Mouse (Mus musculus) cerebellum, adult 2 months (tissue): ENCODE data around the gene Gm28053. TPM values are rescaled to one million over a fixed set of nuclear protein-coding genes. Genes with fewer than 3 reads are reported as not detected.

ENCODE experiments used
- DNase-seq, 2 experiments: peaks; one replicate each; pipeline ENCODE4 v3.0.0; 2021
- H3K27ac ChIP-seq: fragments of 200-500 bp; 2 replicates; pipeline ENCODE4 v1.5.1; 2012; ENCODE audit warnings: low read length, control low read depth, inconsistent platforms; ENCODE audit not compliant: insufficient read depth
- H3K27me3 ChIP-seq: fragments of 200-500 bp; 2 replicates; pipeline ENCODE4 v1.6.1; 2012; ENCODE audit warnings: inconsistent platforms, mild to moderate bottlenecking, low read length, moderate library complexity; ENCODE audit not compliant: control insufficient read depth, insufficient read depth
- H3K4me1 ChIP-seq: fragments of 200-500 bp; 2 replicates; pipeline ENCODE4 v1.6.1; 2011; ENCODE audit warnings: low read length; ENCODE audit not compliant: control insufficient read depth, insufficient read depth
- H3K4me3 ChIP-seq: fragments of 200-500 bp; replicated peaks from 2 replicates; pipeline ENCODE3; 2011; ENCODE audit warnings: mild to moderate bottlenecking, low read depth, low read length, control low read depth; ENCODE audit not compliant: insufficient read depth
- CTCF ChIP-seq: fragments of 200-500 bp; IDR thresholded peaks from 2 replicates; pipeline ENCODE4 v1.5.1; 2011; ENCODE audit warnings: low read depth, mild to moderate bottlenecking, control low read depth, low read length, moderate library complexity, borderline replicate concordance; ENCODE audit not compliant: insufficient read depth
- POLR2A ChIP-seq: fragments of 200-500 bp; IDR thresholded peaks from 2 replicates; pipeline ENCODE4 v1.6.1; 2011; ENCODE audit warnings: low read length, control low read depth, borderline replicate concordance; ENCODE audit not compliant: insufficient read depth
- WGBS: fragments of 180-500 bp; shearing (Covaris S2); methylation state at CpG from one replicate; pipeline ENCODE4 v1.1.7; 2018; 5-methylcytosine and 5-hydroxymethylcytosine counted together
- polyA plus RNA-seq: library from polyadenylated mRNA; depleted of rRNA; stranded (reverse); fragments of >200 nt; gene quantifications from 2 replicates; pipeline ENCODE4 v1.2.3, GENCODE M21; 2012

Gm28053 gene
- polyA plus RNA-seq, 1 experiment, result 0.93 TPM

DNA sequence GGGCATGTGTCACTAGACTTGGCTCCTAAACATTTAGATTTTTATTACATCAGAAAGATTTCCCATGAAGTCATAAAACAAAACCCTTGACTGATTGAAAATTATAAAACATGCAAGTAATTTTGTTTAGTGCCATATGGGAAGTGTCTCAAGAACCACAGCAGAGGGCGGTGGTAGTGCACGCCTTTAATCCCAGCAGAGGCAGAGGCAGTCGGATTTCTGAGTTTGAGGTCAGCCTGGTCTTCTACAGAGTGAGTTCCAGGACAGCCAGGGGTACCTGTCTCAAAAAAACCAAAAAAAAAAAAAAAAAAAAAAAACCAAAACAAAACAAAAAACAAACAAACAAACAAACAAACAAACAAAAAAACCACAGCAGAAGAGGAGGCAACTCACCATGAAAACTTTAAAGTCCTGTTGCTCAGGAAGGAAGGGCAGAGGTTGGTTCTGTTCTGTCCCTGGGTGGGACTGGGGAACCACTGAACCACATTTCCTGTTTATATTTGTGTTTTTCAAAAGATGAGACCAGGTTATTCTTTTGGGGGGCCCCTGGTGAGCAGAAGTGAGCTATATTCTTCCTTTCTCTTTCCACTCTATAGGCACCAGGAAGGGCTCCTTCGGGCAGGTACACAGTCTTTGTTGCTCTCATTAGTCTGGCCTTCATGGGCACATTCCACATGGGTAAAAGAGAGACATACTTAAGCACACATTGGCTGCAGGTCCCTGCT is 21.4 kb upstream of the Gm28053 start:
- no peaks in the 10 kb centered on the region; the same call in 1 of the 2 replicates for H3K27me3 ChIP-seq
- no peak for TF ChIP-seq CTCF
- no peak for TF ChIP-seq POLR2A
- no peaks in the 10 kb centered on the region for H3K4me1 ChIP-seq
- H3K4me3 ChIP-seq, result no peak overlapping the region
- DNase-seq, result no peak
- 85% methylated on average over 4 of the region's 4 CpGs for WGBS
- H3K27ac ChIP-seq, result no peak overlapping the region

DNA sequence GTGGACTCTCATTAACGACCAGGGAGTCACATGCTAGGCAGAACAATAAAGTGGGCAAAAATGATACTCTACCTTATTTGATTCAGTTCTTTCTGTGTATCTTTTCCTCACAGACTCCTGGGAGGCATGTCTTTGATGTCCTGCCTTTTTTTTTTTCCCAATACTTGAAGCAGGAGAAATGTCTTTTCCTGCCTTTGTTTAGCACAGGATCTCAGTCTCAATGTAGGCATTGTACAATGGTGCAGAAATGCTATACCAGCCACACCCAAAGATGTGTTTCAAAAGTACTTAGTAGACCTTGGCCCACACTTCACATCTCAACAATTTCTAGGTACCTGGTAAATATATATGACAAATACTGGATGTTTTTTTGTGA is 20.9 kb upstream of the Gm28053 start:
- no peak for DNase-seq
- Histone ChIP-seq H3K27me3 (no peaks in the 10 kb centered on the region; the same call in 1 of the 2 replicates), H3K4me1 (no peaks in the 10 kb centered on the region), H3K27ac (no peak overlapping the region), H3K4me3 (no peak overlapping the region)
- WGBS, result 58% methylated on average over 1 of the region's 1 CpGs
- TF ChIP-seq POLR2A (no peak), CTCF (no peak)

DNA sequence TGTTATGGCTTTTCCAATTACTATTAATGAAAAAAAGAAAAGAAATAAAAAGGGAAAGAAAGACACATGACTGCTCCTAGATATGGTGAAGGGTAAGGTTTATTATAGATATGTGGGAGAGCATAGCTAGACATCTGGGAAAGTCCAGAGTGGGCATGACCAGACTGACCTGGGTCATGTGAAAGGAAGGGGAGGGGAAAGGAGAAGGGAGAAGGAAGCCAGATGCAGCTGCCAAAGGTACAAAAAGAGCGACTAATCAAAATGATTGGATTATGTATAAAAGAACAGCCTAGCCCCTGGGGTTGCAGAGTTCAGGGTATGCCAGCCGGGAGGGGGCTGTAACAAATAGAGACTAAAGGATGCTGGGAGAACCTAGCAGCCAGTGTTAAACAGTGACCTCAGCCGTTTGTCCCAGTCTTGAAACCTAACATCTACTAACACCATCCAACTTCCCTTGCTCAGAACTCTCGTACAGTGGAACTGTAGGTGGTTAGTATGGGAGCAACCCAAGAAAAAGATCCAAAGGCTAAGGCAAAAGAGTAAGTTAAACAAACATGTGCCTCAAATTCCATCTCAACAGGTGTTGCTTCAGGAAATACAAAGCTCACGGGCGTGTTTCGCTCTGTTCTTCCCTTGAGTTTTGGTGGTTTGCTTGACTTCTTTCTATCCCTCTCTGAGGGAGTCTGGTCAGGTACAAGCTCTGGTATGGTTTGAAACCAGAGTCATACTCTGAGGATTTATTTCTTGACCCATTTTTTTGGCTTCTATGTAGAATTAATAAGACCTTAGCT is 20.1 kb upstream of the Gm28053 start:
- no peak for DNase-seq
- 78% methylated on average over 7 of the region's 7 CpGs for WGBS
- Histone ChIP-seq H3K4me1 (no peaks in the 10 kb centered on the region), H3K4me3 (no peak overlapping the region), H3K27ac (no peak overlapping the region), H3K27me3 (no peaks in the 10 kb centered on the region; the same call in 1 of the 2 replicates)
- no peak for TF ChIP-seq POLR2A
- TF ChIP-seq CTCF, result no peak

DNA sequence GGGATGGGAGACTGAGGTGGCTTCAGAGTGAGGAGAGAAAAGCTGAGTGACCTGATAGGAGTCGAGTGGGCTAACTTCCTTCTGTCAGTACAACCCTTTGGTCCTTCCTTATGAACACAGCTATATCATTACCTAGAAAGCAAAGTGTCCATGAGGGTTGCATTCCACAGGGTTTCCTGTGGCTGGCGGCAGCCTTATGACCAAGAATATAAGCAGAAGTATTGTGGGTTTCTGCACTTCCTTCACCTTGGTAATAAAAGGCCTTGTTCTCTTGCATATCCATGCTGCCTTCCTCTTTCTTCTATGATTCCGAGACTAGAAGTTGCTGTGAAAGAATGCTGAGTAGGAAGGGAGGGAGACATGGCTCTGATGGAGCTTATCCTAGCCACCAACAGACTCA is 19.5 kb upstream of the Gm28053 start:
- no peaks in the 10 kb centered on the region; the same call in 1 of the 2 replicates for H3K27me3 ChIP-seq
- WGBS, result 83% methylated on average over 3 of the region's 3 CpGs

DNA sequence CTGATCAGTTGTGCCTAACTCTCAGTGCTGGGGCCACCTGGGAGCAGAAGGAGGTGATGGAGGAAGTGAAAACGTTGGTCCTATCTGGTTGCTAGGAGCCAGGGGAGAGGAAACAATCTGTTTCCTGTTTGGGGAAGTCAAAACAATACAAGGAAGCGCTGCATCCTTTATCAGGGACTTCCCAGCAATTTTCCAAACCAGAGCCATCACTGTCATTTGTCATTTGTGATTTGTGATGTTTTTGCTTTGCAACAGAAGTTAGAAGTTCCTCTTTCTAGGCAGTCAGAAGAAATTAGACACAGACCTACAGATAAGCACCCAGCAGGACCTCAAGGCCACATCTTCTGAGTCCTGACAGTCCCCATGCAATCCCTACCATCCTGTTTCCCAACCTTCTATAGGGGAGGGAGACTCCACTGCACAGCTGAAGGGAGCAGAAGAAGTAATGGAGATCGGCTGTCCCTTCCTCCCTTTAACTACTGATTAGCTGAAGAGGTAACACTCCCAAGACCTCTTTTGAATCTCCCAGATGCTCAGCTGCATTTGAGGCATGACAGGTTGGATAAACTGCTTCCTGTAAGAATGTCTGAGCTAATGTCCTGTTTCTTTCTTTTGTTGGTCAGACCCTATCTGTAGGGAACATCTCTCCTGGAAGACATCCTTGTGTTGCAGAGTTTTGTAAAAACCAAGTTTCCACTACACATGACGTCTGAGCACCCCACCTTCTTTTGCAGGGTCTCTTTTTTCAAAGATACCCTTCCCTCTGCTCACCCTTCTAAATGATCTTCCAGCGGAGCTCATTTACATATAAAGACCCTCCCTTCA is 17.9 kb upstream of the Gm28053 start:
- Histone ChIP-seq H3K27ac (no peak overlapping the region), H3K4me3 (no peak overlapping the region), H3K4me1 (no peaks in the 10 kb centered on the region), H3K27me3 (no peaks in the 10 kb centered on the region; the same call in 1 of the 2 replicates)
- DNase-seq, result no peak
- TF ChIP-seq POLR2A (no peak), CTCF (no peak)
- WGBS, result 58% methylated on average over 5 of the region's 5 CpGs

More for the DNA sequence above, 19.5 kb upstream of the Gm28053 start:
- H3K4me3 ChIP-seq, result no peak overlapping the region
- H3K4me1 ChIP-seq, result no peaks in the 10 kb centered on the region
- no peak for TF ChIP-seq POLR2A
- no peak for TF ChIP-seq CTCF
- H3K27ac ChIP-seq, result no peak overlapping the region
- no peak for DNase-seq

DNA sequence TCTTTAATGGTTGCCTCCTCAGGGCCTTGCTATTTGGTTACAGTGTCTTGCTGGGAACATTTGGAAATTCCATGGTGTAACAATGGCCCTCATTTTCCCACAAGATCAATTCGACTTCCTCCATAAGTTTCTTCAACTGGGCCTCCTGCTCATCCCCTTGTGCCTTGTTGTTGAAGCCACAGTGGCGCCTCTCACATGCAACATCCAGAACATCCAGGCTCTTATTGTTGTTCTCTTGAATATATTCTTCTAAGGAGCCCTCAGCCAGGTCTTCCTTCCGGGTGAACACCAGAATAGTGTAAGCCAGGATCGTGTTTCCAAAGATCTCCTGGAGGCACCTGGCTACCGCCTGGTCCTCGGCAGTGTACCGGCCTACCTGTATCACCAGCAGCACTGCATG is 16.3 kb upstream of the Gm28053 start:
- TF ChIP-seq POLR2A (no peak), CTCF (no peak)
- no peak for DNase-seq
- H3K4me1 ChIP-seq, result no peaks in the 10 kb centered on the region
- WGBS, result 87% methylated on average over 7 of the region's 7 CpGs
- no peak overlapping the region for H3K4me3 ChIP-seq
- no peak overlapping the region for H3K27ac ChIP-seq
- no peaks in the 10 kb centered on the region; the same call in 1 of the 2 replicates for H3K27me3 ChIP-seq

DNA sequence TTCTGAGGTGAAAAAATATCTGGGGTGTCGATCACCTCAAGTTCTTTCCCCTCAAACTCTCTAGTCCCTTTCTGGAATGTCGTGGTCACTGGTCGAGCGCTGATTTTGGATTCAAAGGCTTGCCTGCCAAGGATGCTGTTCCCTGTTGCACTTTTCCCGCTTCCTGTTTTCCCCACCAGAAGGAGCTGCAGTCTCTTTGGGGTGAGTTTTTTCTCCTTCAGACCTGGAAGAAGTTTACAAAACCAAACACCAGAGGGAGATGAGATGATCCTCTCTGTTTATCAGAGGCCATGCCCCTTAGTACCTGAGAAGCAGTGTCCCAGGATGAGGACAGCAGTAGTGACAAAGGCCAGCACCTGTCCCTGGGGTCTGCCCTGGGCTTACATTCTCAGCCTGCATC is 15.8 kb upstream of the Gm28053 start:
- H3K27ac ChIP-seq, result no peak overlapping the region
- H3K4me3 ChIP-seq, result no peak overlapping the region
- H3K4me1 ChIP-seq, result no peaks in the 10 kb centered on the region
- 78% methylated on average over 5 of the region's 5 CpGs for WGBS
- no peaks in the 10 kb centered on the region for H3K27me3 ChIP-seq
- no peak for TF ChIP-seq POLR2A
- no peak for TF ChIP-seq CTCF
- no peak for DNase-seq

DNA sequence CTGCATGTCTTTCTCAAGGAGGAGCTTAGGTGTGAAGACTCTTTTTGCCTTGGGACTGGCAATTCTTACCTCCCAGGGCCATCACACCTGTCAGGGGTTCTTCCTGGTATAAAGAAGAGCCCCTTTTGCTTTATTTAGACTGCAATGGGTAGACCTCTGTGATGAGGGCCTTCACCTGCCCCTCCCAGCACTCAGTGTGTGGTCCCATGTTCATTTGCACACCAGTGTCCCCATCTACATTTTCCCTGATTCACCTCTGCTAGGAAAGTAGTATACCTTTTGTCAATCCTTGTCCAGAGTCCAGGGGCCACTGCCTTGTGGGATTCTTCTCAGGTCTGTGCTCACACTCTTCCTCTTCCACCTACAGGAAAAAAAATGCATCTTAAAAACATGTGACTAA is 14.3 kb upstream of the Gm28053 start:
- no peak for TF ChIP-seq POLR2A
- no peak for TF ChIP-seq CTCF
- Histone ChIP-seq H3K4me3 (no peak overlapping the region), H3K4me1 (no peaks in the 10 kb centered on the region), H3K27ac (no peak overlapping the region), H3K27me3 (no peaks in the 10 kb centered on the region)
- DNase-seq, result no peak
